Mouse (Mus musculus): ENCODE measurements around the gene Arl8a.

- no peak for TF ChIP-seq CTCF (IDR thresholded peaks at IDR 0.05; ENCODE audit: extremely low read depth, insufficient read length, insufficient replicate concordance, low read depth, low read length)
- TF ChIP-seq POLR2A (IDR thresholded peaks at IDR 0.05; ENCODE audit: low read depth, low read length), result no peak
These were observed 2.4 kb downstream of the Arl8a start for GRCm38 (mm10) chr1:135148996-135149395.
